Mouse (Mus musculus) forebrain, embryonic 11.5 days (tissue): ENCODE results near the gene Il34. TPM values are rescaled to one million over a fixed set of nuclear protein-coding genes. Genes with fewer than 3 reads are reported as not detected.
"Not testable (repeated sequence)": the region's sequence is repeated elsewhere in the genome, so short reads cannot be mapped to it uniquely, and the experiment has no call there.

ENCODE experiments used
- ATAC-seq: fragments of 200-750 bp; cut with Nextera tagmentation; replicated peaks from 2 replicates; pipeline ENCODE4 v1.8.0; 2017; ENCODE audit warnings: moderate TSS enrichment; ENCODE audit not compliant: low FRiP score
- DNase-seq: peaks from one replicate; pipeline ENCODE4 v3.0.0-alpha.2; 2017; ENCODE audit warnings: low spot score
- H3K27ac ChIP-seq: fragments of 300-500 bp; sonication (generic); 2 replicates; pipeline ENCODE4 v1.5.1; 2014; ENCODE audit warnings: low read depth, low read length
- H3K27me3 ChIP-seq: fragments of 300-500 bp; sonication (generic); 2 replicates; pipeline ENCODE4 v1.6.1; 2014; ENCODE audit warnings: mild to moderate bottlenecking, low read length, mixed read lengths; ENCODE audit not compliant: control insufficient read depth, insufficient read depth
- H3K36me3 ChIP-seq: fragments of 300-500 bp; sonication (generic); 2 replicates; pipeline ENCODE4 v1.6.1; 2014; ENCODE audit warnings: mild to moderate bottlenecking, low read length, moderate library complexity, mixed read lengths; ENCODE audit not compliant: control insufficient read depth, insufficient read depth
- H3K4me1 ChIP-seq: fragments of 300-500 bp; sonication (generic); replicated peaks from 2 replicates; pipeline ENCODE4 v1.6.1; 2014; ENCODE audit warnings: low read length, mixed read lengths; ENCODE audit not compliant: control insufficient read depth, insufficient read depth
- H3K4me2 ChIP-seq: fragments of 300-500 bp; sonication (generic); 2 replicates; pipeline ENCODE4 v1.6.1; 2014; ENCODE audit warnings: low read depth, mild to moderate bottlenecking, low read length, moderate library complexity, mixed read lengths; ENCODE audit not compliant: severe bottlenecking
- H3K4me3 ChIP-seq: fragments of 300-500 bp; sonication (generic); 2 replicates; pipeline ENCODE4 v1.5.1; 2014; ENCODE audit warnings: low read depth, low read length
- H3K9ac ChIP-seq: fragments of 300-500 bp; sonication (generic); 2 replicates; pipeline ENCODE4 v1.6.1; 2014; ENCODE audit warnings: low read length
- H3K9me3 ChIP-seq: fragments of 300-500 bp; sonication (generic); 2 replicates; pipeline ENCODE4 v1.6.1; 2016; ENCODE audit warnings: low read length, mixed read lengths; ENCODE audit not compliant: control insufficient read depth
- WGBS: fragments of 180-500 bp; shearing (Covaris S2); extraction: QIAGEN DNeasy Blood & Tissue Kit; methylation state at CpG from one replicate; pipeline ENCODE4 v1.1.7; 2014; 5-methylcytosine and 5-hydroxymethylcytosine counted together
- polyA plus RNA-seq: library from polyadenylated mRNA; unstranded; fragments of >200 nt; fragmentation: Nextera tagmentation; extraction: Ambion mirVana; gene quantifications from 2 replicates; pipeline ENCODE4 v1.2.1, GENCODE M21; 2014

The Il34 gene
- polyA plus RNA-seq, 1 experiment from 2014 or later = 0.29 TPM

GRCm38 (mm10) chr8:110791164-110791563, 14.6 kb downstream of the Il34 start:
- Histone ChIP-seq H3K36me3 (no peaks in the 10 kb centered on the region), H3K4me3 (no peak overlapping the region), H3K9ac (no peak overlapping the region), H3K27me3 (no peaks in the 10 kb centered on the region), H3K27ac (no peak overlapping the region), H3K4me1 (no peaks in the 10 kb centered on the region), H3K9me3 (no peaks in the 10 kb centered on the region), H3K4me2 (no peak overlapping the region)
- ATAC-seq = no peak
- 87% methylated on average over 10 of the region's 10 CpGs for WGBS
- no peak for DNase-seq

GRCm38 (mm10) chr8:110790270-110790669, 15.5 kb downstream of the Il34 start:
- Histone ChIP-seq H3K9me3 (no peaks in the 10 kb centered on the region), H3K27ac (no peak overlapping the region), H3K4me1 (no peaks in the 10 kb centered on the region), H3K4me2 (no peak overlapping the region), H3K4me3 (no peak overlapping the region), H3K27me3 (no peaks in the 10 kb centered on the region), H3K9ac (no peak overlapping the region), H3K36me3 (no peaks in the 10 kb centered on the region)
- 84% methylated on average over 6 of the region's 6 CpGs for WGBS
- ATAC-seq (no peak), DNase-seq (no peak)

GRCm38 (mm10) chr8:110789571-110789970, 16.2 kb downstream of the Il34 start:
- 66% methylated on average over 12 of the region's 12 CpGs for WGBS

GRCm38 (mm10) chr8:110788981-110789380, 16.7 kb downstream of the Il34 start:
- no peak for ATAC-seq
- no peak overlapping the region for H3K27ac ChIP-seq
- no peak overlapping the region for H3K4me2 ChIP-seq
- H3K4me3 ChIP-seq = no peak overlapping the region
- no peaks in the 10 kb centered on the region for H3K9me3 ChIP-seq
- H3K36me3 ChIP-seq = no peaks in the 10 kb centered on the region
- H3K4me1 ChIP-seq = no peaks in the 10 kb centered on the region
- DNase-seq = no peak
- no peak overlapping the region for H3K9ac ChIP-seq
- no peaks in the 10 kb centered on the region for H3K27me3 ChIP-seq
- 68% methylated on average over 12 of the region's 12 CpGs for WGBS

More at GRCm38 (mm10) chr8:110789571-110789970, 16.2 kb downstream of the Il34 start:
- H3K4me1 ChIP-seq = no peaks in the 10 kb centered on the region
- H3K36me3 ChIP-seq = no peaks in the 10 kb centered on the region
- no peaks in the 10 kb centered on the region for H3K27me3 ChIP-seq
- no peak overlapping the region for H3K4me3 ChIP-seq
- DNase-seq = no peak
- H3K27ac ChIP-seq = no peak overlapping the region
- H3K9ac ChIP-seq = no peak overlapping the region
- ATAC-seq = no peak
- H3K9me3 ChIP-seq = no peaks in the 10 kb centered on the region
- H3K4me2 ChIP-seq = no peak overlapping the region

GRCm38 (mm10) chr8:110787411-110787954, 18.2 kb downstream of the Il34 start:
- Histone ChIP-seq H3K4me1 (no peaks in the 10 kb centered on the region), H3K27ac (no peak overlapping the region), H3K36me3 (no peaks in the 10 kb centered on the region), H3K4me3 (no peak overlapping the region), H3K4me2 (no peak overlapping the region), H3K9me3 (no peaks in the 10 kb centered on the region), H3K27me3 (no peaks in the 10 kb centered on the region), H3K9ac (no peak overlapping the region)
- DNase-seq (no peak), ATAC-seq (no peak)
- 89% methylated on average over 9 of the region's 9 CpGs for WGBS

- H3K4me2 ChIP-seq = no peak overlapping the region
- no peaks in the 10 kb centered on the region for H3K4me1 ChIP-seq
- ATAC-seq (no peak), DNase-seq (no peak)
- H3K27ac ChIP-seq = no peak overlapping the region
- no peak overlapping the region for H3K4me3 ChIP-seq
- no peaks in the 10 kb centered on the region for H3K27me3 ChIP-seq
- H3K9me3 ChIP-seq = no peaks in the 10 kb centered on the region
- H3K36me3 ChIP-seq = no peaks in the 10 kb centered on the region
- no peak overlapping the region for H3K9ac ChIP-seq
- whole genome bisulfite sequencing = 83% methylated on average over 8 of the region's 8 CpGs
These were observed 18.8 kb downstream of the Il34 start for GRCm38 (mm10) chr8:110786934-110787333.

GRCm38 (mm10) chr8:110786501-110786900, 19.2 kb downstream of the Il34 start:
- ATAC-seq, H3K4me3 ChIP-seq, H3K4me1 ChIP-seq, H3K9me3 ChIP-seq, H3K9ac ChIP-seq, H3K4me2 ChIP-seq, H3K36me3 ChIP-seq, H3K27me3 ChIP-seq, DNase-seq, H3K27ac ChIP-seq: not testable (repeated sequence)
- WGBS = 80% methylated on average over 7 of the region's 7 CpGs

GRCm38 (mm10) chr8:110785366-110785765, 20.4 kb downstream of the Il34 start:
- no peak for ATAC-seq
- no peak overlapping the region for H3K4me3 ChIP-seq
- no peaks in the 10 kb centered on the region for H3K27me3 ChIP-seq
- no peaks in the 10 kb centered on the region for H3K36me3 ChIP-seq
- no peak overlapping the region for H3K9ac ChIP-seq
- WGBS = 71% methylated on average over 2 of the region's 2 CpGs
- H3K27ac ChIP-seq = no peak overlapping the region
- no peak overlapping the region for H3K4me2 ChIP-seq
- no peaks in the 10 kb centered on the region for H3K9me3 ChIP-seq
- no peaks in the 10 kb centered on the region for H3K4me1 ChIP-seq
- DNase-seq = no peak

- DNase-seq = no peak
- no peak overlapping the region for H3K4me3 ChIP-seq
- WGBS = 87% methylated on average over 13 of the region's 13 CpGs
- H3K27ac ChIP-seq = no peak overlapping the region
- H3K4me1 ChIP-seq = no peaks in the 10 kb centered on the region
- no peak for ATAC-seq
- no peak overlapping the region for H3K4me2 ChIP-seq
- H3K9me3 ChIP-seq = no peaks in the 10 kb centered on the region; the same call in 1 of the 2 replicates
- H3K27me3 ChIP-seq = no peaks in the 10 kb centered on the region
- no peaks in the 10 kb centered on the region for H3K36me3 ChIP-seq
- H3K9ac ChIP-seq = no peak overlapping the region
These were observed 25.6 kb downstream of the Il34 start for GRCm38 (mm10) chr8:110779924-110780718.
